Mouse (Mus musculus) heart, embryonic 15.5 days (tissue): Measurements from ENCODE around the gene Olfr1014. TPM values are rescaled to one million over a fixed set of nuclear protein-coding genes. Genes with fewer than 3 reads are reported as not detected.

Experiments used
- ATAC-seq: fragments of 200-750 bp; cut with Nextera tagmentation; replicated peaks from 2 replicates; pipeline ENCODE4 v1.8.0; 2017; ENCODE audit warnings: low read depth, moderate TSS enrichment; ENCODE audit not compliant: insufficient number of reproducible peaks, insufficient read depth, low FRiP score
- H3K27ac ChIP-seq: fragments of 300-500 bp; sonication (generic); 2 replicates; pipeline ENCODE4 v1.5.1; 2015; ENCODE audit warnings: mild to moderate bottlenecking, inconsistent platforms
- H3K27me3 ChIP-seq: fragments of 300-500 bp; sonication (generic); 2 replicates; pipeline ENCODE4 v1.6.1; 2015; ENCODE audit warnings: inconsistent platforms
- H3K36me3 ChIP-seq: fragments of 300-500 bp; sonication (generic); 2 replicates; pipeline ENCODE4 v1.6.1; 2015; ENCODE audit warnings: mild to moderate bottlenecking, inconsistent platforms
- H3K4me1 ChIP-seq: fragments of 300-500 bp; sonication (generic); replicated peaks from 2 replicates; pipeline ENCODE4 v1.6.1; 2015; ENCODE audit warnings: inconsistent platforms
- H3K4me2 ChIP-seq: fragments of 300-500 bp; sonication (generic); 2 replicates; pipeline ENCODE4 v1.6.1; 2015; ENCODE audit warnings: inconsistent platforms, mild to moderate bottlenecking, moderate library complexity
- H3K4me3 ChIP-seq: fragments of 300-500 bp; sonication (generic); 2 replicates; pipeline ENCODE4 v1.5.1; 2015; ENCODE audit warnings: mild to moderate bottlenecking, inconsistent platforms
- H3K9ac ChIP-seq: fragments of 300-500 bp; sonication (generic); 2 replicates; pipeline ENCODE4 v1.6.1; 2015; ENCODE audit warnings: mild to moderate bottlenecking, inconsistent platforms
- H3K9me3 ChIP-seq: fragments of 300-500 bp; sonication (generic); replicated peaks from 2 replicates; pipeline ENCODE4 v1.6.1; 2016; ENCODE audit warnings: inconsistent platforms
- WGBS: fragments of 180-500 bp; shearing (Covaris S2); methylation state at CpG from one replicate; pipeline ENCODE4 v1.1.7; 2015; ENCODE audit warnings: mixed read lengths; 5-methylcytosine and 5-hydroxymethylcytosine counted together
- polyA plus RNA-seq: library from polyadenylated mRNA; unstranded; fragments of >200 nt; fragmentation: Nextera tagmentation; extraction: Ambion mirVana; gene quantifications from 2 replicates; pipeline ENCODE4 v1.2.1, GENCODE M21; 2015

The Olfr1014 gene
- polyA plus RNA-seq: not detected in 2 replicates

GRCm38 (mm10) chr2:85772413-85772812 is at the start of gene Olfr1014:
Olfr1014 (plus strand) TSS chr2:85772713.
- no peak for ATAC-seq
- H3K27ac ChIP-seq: no peak within 1 kb of the TSS
- no peaks in the 10 kb centered on the region for H3K4me1 ChIP-seq

GRCm38 (mm10) chr2:85725793-85726192 is 46.7 kb upstream of the Olfr1014 start:
- Histone ChIP-seq H3K27me3 (no peaks in the 10 kb centered on the region), H3K9ac (no peak overlapping the region), H3K4me1 (no peaks in the 10 kb centered on the region), H3K27ac (no peak overlapping the region), H3K9me3 (no peaks in the 10 kb centered on the region), H3K4me3 (no peak overlapping the region), H3K36me3 (no peaks in the 10 kb centered on the region), H3K4me2 (no peak overlapping the region)
- ATAC-seq: no peak
- WGBS: 13% methylated on average over 3 of the region's 3 CpGs

More at GRCm38 (mm10) chr2:85772413-85772812, at the start of gene Olfr1014:
- Histone ChIP-seq H3K9ac (no peak within 1 kb of the TSS), H3K4me3 (no peak within 1 kb of the TSS), H3K9me3 (no peaks in the 10 kb centered on the region), H3K36me3 (no peaks in the 10 kb centered on the region), H3K27me3 (no peaks in the 10 kb centered on the region), H3K4me2 (no peak within 1 kb of the TSS)

- Histone ChIP-seq H3K4me1 (no peaks in the 10 kb centered on the region), H3K4me2 (no peak overlapping the region), H3K4me3 (no peak overlapping the region), H3K9me3 (no peaks in the 10 kb centered on the region), H3K27me3 (no peaks in the 10 kb centered on the region), H3K36me3 (no peaks in the 10 kb centered on the region), H3K27ac (no peak overlapping the region), H3K9ac (no peak overlapping the region)
- WGBS: 78% methylated on average over 4 of the region's 4 CpGs
- no peak for ATAC-seq
Observed at GRCm38 (mm10) chr2:85753822-85754221, 18.7 kb upstream of the Olfr1014 start.

- ATAC-seq: no peak
- Histone ChIP-seq H3K9me3 (no peaks in the 10 kb centered on the region), H3K27me3 (no peaks in the 10 kb centered on the region), H3K27ac (no peak within 1 kb of the TSS), H3K4me1 (no peaks in the 10 kb centered on the region), H3K9ac (no peak within 1 kb of the TSS), H3K36me3 (no peaks in the 10 kb centered on the region), H3K4me3 (no peak within 1 kb of the TSS), H3K4me2 (no peak within 1 kb of the TSS)
- WGBS: 48% methylated on average over 1 of the region's 1 CpGs
Observed at GRCm38 (mm10) chr2:85762666-85763065, 9.8 kb upstream of the Olfr1014 start, which contains the start of gene Olfr1012. Olfr1012 (minus strand) TSS chr2:85762766.

DNA sequence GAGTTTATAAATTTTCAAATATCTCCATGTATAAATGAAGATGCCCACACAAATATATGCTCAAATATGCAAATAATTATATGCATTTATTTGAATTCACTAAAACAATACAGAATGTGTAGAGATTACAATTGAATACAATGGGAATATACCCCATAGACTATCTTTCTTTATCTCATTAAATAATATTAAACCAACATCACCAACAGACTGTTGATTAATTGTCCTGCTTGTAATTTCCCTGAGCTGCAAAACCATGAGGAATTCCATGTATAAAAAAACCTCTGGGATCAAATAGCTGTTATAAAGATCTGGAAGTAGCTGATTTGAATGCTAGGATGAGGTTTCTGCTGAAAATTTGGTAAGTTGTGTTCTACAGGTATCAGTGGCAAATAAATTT is 5.7 kb upstream of the Olfr1014 start, which contains the start of gene Olfr1013:
Olfr1013 (plus strand) TSS at position 301 of the 400 bp plus-strand sequence.
- no peaks in the 10 kb centered on the region for H3K9me3 ChIP-seq
- ATAC-seq: no peak
- no peaks in the 10 kb centered on the region for H3K4me1 ChIP-seq
- H3K4me2 ChIP-seq: no peak within 1 kb of the TSS
- no peak within 1 kb of the TSS for H3K9ac ChIP-seq
- no peak within 1 kb of the TSS for H3K27ac ChIP-seq
- H3K4me3 ChIP-seq: no peak within 1 kb of the TSS
- no peaks in the 10 kb centered on the region for H3K36me3 ChIP-seq
- H3K27me3 ChIP-seq: no peaks in the 10 kb centered on the region

- H3K36me3 ChIP-seq: no peaks in the 10 kb centered on the region
- H3K27me3 ChIP-seq: no peaks in the 10 kb centered on the region
- H3K4me2 ChIP-seq: no peak within 1 kb of the TSS
- H3K4me1 ChIP-seq: no peaks in the 10 kb centered on the region
- no peaks in the 10 kb centered on the region for H3K9me3 ChIP-seq
- no peak within 1 kb of the TSS for H3K4me3 ChIP-seq
- no peak within 1 kb of the TSS for H3K9ac ChIP-seq
- ATAC-seq: no peak
- H3K27ac ChIP-seq: no peak within 1 kb of the TSS
Observed at GRCm38 (mm10) chr2:85781717-85782116, 9.2 kb downstream of the Olfr1014 start, which contains the start of gene Olfr1015. Olfr1015 (plus strand) TSS chr2:85782017.

GRCm38 (mm10) chr2:85792331-85792730 is 19.8 kb downstream of the Olfr1014 start:
- no peak overlapping the region for H3K9ac ChIP-seq
- ATAC-seq: no peak
- no peaks in the 10 kb centered on the region for H3K9me3 ChIP-seq
- no peaks in the 10 kb centered on the region for H3K36me3 ChIP-seq
- H3K27ac ChIP-seq: no peak overlapping the region
- no peaks in the 10 kb centered on the region for H3K4me1 ChIP-seq
- H3K4me2 ChIP-seq: no peak overlapping the region
- H3K4me3 ChIP-seq: no peak overlapping the region
- H3K27me3 ChIP-seq: no peaks in the 10 kb centered on the region
- 53% methylated on average over 2 of the region's 2 CpGs for WGBS

GRCm38 (mm10) chr2:85802444-85802843 is 29.9 kb downstream of the Olfr1014 start, which contains the start of gene Olfr1016:
Olfr1016 (minus strand) TSS chr2:85802544.
- ATAC-seq: no peak
- no peak within 1 kb of the TSS for H3K9ac ChIP-seq
- no peak within 1 kb of the TSS for H3K4me2 ChIP-seq
- no peaks in the 10 kb centered on the region for H3K36me3 ChIP-seq
- H3K27me3 ChIP-seq: no peaks in the 10 kb centered on the region
- H3K4me1 ChIP-seq: no peaks in the 10 kb centered on the region
- H3K4me3 ChIP-seq: no peak within 1 kb of the TSS
- no peak within 1 kb of the TSS for H3K27ac ChIP-seq
- WGBS: 84% methylated on average over 2 of the region's 2 CpGs
- no peaks in the 10 kb centered on the region for H3K9me3 ChIP-seq

DNA sequence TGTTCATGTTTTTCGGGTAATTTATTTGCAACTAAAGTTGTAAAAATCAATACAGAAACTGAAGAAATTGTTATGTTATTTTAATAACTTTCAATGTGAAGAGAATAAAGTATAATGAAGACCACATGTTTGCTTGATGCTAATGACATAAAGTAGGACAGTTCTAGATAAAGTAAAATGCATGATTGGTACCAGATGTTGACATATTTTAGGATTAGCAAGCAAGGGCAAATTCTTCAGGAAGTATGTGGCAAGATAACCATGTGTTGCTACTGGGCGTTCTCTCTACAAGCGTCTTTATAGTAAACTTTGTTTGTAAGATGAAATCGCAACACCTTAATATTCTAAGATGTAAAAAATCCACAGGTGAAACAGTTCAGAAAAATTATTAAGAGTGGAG is 32.0 kb downstream of the Olfr1014 start:
- no peaks in the 10 kb centered on the region for H3K9me3 ChIP-seq
- 65% methylated on average over 4 of the region's 4 CpGs for WGBS
- no peak overlapping the region for H3K4me3 ChIP-seq
- ATAC-seq: no peak
- no peak overlapping the region for H3K27ac ChIP-seq
- H3K27me3 ChIP-seq: no peaks in the 10 kb centered on the region
- no peak overlapping the region for H3K4me2 ChIP-seq
- no peaks in the 10 kb centered on the region for H3K36me3 ChIP-seq
- no peak overlapping the region for H3K9ac ChIP-seq
- H3K4me1 ChIP-seq: no peaks in the 10 kb centered on the region

GRCm38 (mm10) chr2:85818179-85818578 is 45.7 kb downstream of the Olfr1014 start, which contains the start of gene Olfr1018:
Olfr1018 (plus strand) TSS chr2:85818479.
- Histone ChIP-seq H3K4me1 (no peaks in the 10 kb centered on the region), H3K4me2 (no peak within 1 kb of the TSS), H3K36me3 (no peaks in the 10 kb centered on the region), H3K9me3 (no peaks in the 10 kb centered on the region), H3K27me3 (no peaks in the 10 kb centered on the region), H3K9ac (no peak within 1 kb of the TSS), H3K4me3 (no peak within 1 kb of the TSS), H3K27ac (no peak within 1 kb of the TSS)
- ATAC-seq: no peak
